Mouse (Mus musculus): ENCODE data around the gene Gna13. TPM values are rescaled to one million over a fixed set of nuclear protein-coding genes. Genes with fewer than 3 reads are reported as not detected.

Gna13 gene
- total and polyA plus RNA-seq, 3 experiments = 51.0 to 102 (median 56.6) TPM

DNA sequence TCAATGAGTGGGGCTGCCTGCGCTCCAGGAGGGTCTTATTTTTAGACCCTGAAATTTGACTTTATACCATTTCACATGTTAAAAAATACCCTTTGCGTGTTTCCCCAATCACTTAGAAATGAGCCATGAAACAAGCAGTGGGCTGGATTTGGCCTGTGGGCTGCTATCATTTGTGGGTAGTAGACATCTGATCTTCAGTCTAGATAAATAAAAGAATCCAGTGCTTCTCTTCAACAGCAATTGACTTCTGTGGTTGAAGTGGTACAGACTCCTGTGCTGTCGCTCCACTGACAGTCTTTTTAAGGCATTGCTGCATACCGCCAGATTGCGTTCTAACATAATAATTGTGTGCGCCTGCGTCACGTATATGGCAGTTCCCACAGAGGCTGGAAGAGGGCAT, 22.7 kb downstream of the Gna13 start:
- peak; percentile 67; the same call in 1 of the 2 replicates for TF ChIP-seq RCOR1 (IDR thresholded peaks at IDR 0.05; ENCODE audit: low read depth, low read length)
- no peak for TF ChIP-seq TAL1 (IDR thresholded peaks at IDR 0.05; ENCODE audit: low read length)
- TF ChIP-seq MAZ (IDR thresholded peaks at IDR 0.05; ENCODE audit: low read depth, low read length) = no peak
- no peak for TF ChIP-seq EP300 (IDR thresholded peaks at IDR 0.05; ENCODE audit: low read depth in 1 of 2, low read length in 2 of 2)
- peak; percentile 72 for TF ChIP-seq GATA1 (IDR thresholded peaks at IDR 0.05; ENCODE audit: low read depth, low read length)
- no peak overlapping the region for H3K27ac ChIP-seq (ENCODE audit: control insufficient read depth, low read depth, low read length)
- peaks cover 3 to 24% of the 10 kb centered on the region in 2 experiments; a peak in 3 of 4 replicates for H3K36me3 ChIP-seq (ENCODE audit: control insufficient read depth in 1 of 2, insufficient read depth in 2 of 2, low read length in 2 of 2)

GRCm38 (mm10) chr11:109389046-109389445, 26.4 kb downstream of the Gna13 start:
- H3K79me2 ChIP-seq (ENCODE audit: control insufficient read depth, insufficient read depth, low read length, poor library complexity) = peaks cover 40% of the 10 kb centered on the region
- no peak for TF ChIP-seq USF1 (IDR thresholded peaks at IDR 0.05; ENCODE audit: low read depth, low read length)
- TF ChIP-seq ZMIZ1 (IDR thresholded peaks at IDR 0.05; ENCODE audit: low read depth, low read length) = no peak
- no peak for TF ChIP-seq HCFC1 (IDR thresholded peaks at IDR 0.05; ENCODE audit: low read depth, low read length)
- no peak for TF ChIP-seq CHD1 (IDR thresholded peaks at IDR 0.05; ENCODE audit: low read depth, low read length)
- no peak for TF ChIP-seq RCOR1 (IDR thresholded peaks at IDR 0.05; ENCODE audit: low read depth, low read length)
- TF ChIP-seq ELF1 (IDR thresholded peaks at IDR 0.05; ENCODE audit: low read depth, low read length) = no peak
- no peak for TF ChIP-seq TAL1 (IDR thresholded peaks at IDR 0.05; ENCODE audit: low read length)
- no peak for TF ChIP-seq MAX (IDR thresholded peaks at IDR 0.05; ENCODE audit: low read length)
- H3K9me3 ChIP-seq (replicated peaks; ENCODE audit: insufficient read depth, low read length) = no peaks in the 10 kb centered on the region
- peaks cover 8 to 9% of the 10 kb centered on the region in 2 experiments for H3K4me1 ChIP-seq (ENCODE audit: control insufficient read depth in 1 of 2, insufficient read depth in 2 of 2, low read length in 2 of 2)
- peaks cover 4 to 13% of the 10 kb centered on the region in 2 experiments for H3K36me3 ChIP-seq (ENCODE audit: control insufficient read depth in 1 of 2, insufficient read depth in 2 of 2, low read length in 2 of 2)
- DNase-seq (ENCODE audit: low read depth, low spot score) = no peak
- H3K4me3 ChIP-seq (ENCODE audit: control insufficient read depth in 1 of 2, insufficient read depth in 1 of 2, low read depth in 2 of 2, low read length in 2 of 2) = no peak overlapping the region
- H3K27ac ChIP-seq (ENCODE audit: control insufficient read depth, low read depth, low read length) = no peak overlapping the region
- H3K9ac ChIP-seq (ENCODE audit: control insufficient read depth, low read depth, low read length, poor library complexity, severe bottlenecking) = no peak overlapping the region
- no peaks in the 10 kb centered on the region for H3K27me3 ChIP-seq (ENCODE audit: control insufficient read depth in 1 of 2, insufficient read depth in 2 of 2, low read length in 2 of 2)

More for the DNA sequence above, 22.7 kb downstream of the Gna13 start:
- no peaks in the 10 kb centered on the region for H3K27me3 ChIP-seq (ENCODE audit: control insufficient read depth in 1 of 2, insufficient read depth in 2 of 2, low read length in 2 of 2)
- H3K9me3 ChIP-seq (replicated peaks; ENCODE audit: insufficient read depth, low read length) = no peaks in the 10 kb centered on the region
- no peak overlapping the region for H3K4me3 ChIP-seq (ENCODE audit: control insufficient read depth in 1 of 2, insufficient read depth in 1 of 2, low read depth in 2 of 2, low read length in 2 of 2)
- no peak for DNase-seq (ENCODE audit: low read depth, low spot score)
- peaks cover 12 to 15% of the 10 kb centered on the region in 2 experiments for H3K4me1 ChIP-seq (ENCODE audit: control insufficient read depth in 1 of 2, insufficient read depth in 2 of 2, low read length in 2 of 2)
- peaks cover 61% of the 10 kb centered on the region for H3K79me2 ChIP-seq (ENCODE audit: control insufficient read depth, insufficient read depth, low read length, poor library complexity)
- no peak overlapping the region for H3K9ac ChIP-seq (ENCODE audit: control insufficient read depth, low read depth, low read length, poor library complexity, severe bottlenecking)

DNA sequence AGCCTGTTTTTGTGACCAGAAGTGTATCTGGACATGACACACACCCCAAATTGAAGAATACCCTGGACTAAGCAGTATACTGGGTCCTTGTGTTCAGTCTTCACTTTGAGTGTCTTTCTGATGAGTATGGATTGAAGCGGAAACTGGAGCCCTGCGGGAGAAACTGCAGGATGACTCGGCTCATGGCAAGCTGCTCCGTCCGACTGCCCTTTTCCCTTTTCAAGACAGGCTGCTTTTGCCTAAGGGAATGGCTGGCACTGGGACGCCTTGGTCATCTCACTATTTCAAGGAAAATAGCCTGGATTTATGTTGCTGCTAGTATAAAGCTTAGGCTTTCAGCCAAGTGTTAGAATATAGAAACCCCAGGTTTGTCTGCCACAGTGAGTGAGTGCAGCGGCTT, 28.6 kb downstream of the Gna13 start:
- no peak for DNase-seq (ENCODE audit: low read depth, low spot score)
- Histone ChIP-seq H3K9me3 (replicated peaks; ENCODE audit: insufficient read depth, low read length) (no peaks in the 10 kb centered on the region), H3K27me3 (ENCODE audit: control insufficient read depth in 1 of 2, insufficient read depth in 2 of 2, low read length in 2 of 2) (no peaks in the 10 kb centered on the region), H3K4me1 (ENCODE audit: control insufficient read depth in 1 of 2, insufficient read depth in 2 of 2, low read length in 2 of 2) (peaks cover 4 to 8% of the 10 kb centered on the region in 2 experiments; a peak in 3 of 4 replicates), H3K79me2 (ENCODE audit: control insufficient read depth, insufficient read depth, low read length, poor library complexity) (peaks cover 21% of the 10 kb centered on the region), H3K9ac (ENCODE audit: control insufficient read depth, low read depth, low read length, poor library complexity, severe bottlenecking) (no peak overlapping the region), H3K36me3 (ENCODE audit: control insufficient read depth in 1 of 2, insufficient read depth in 2 of 2, low read length in 2 of 2) (peaks cover 8 to 9% of the 10 kb centered on the region in 2 experiments), H3K27ac (ENCODE audit: control insufficient read depth, low read depth, low read length) (no peak overlapping the region), H3K4me3 (ENCODE audit: control insufficient read depth in 1 of 2, insufficient read depth in 1 of 2, low read depth in 2 of 2, low read length in 2 of 2) (no peak overlapping the region)
- TF ChIP-seq SIN3A (IDR thresholded peaks at IDR 0.05; ENCODE audit: low read length) (no peak), NELFE (IDR thresholded peaks at IDR 0.05; ENCODE audit: low read depth, low read length) (no peak), MAX (IDR thresholded peaks at IDR 0.05; ENCODE audit: low read length) (no peak), E2F4 (IDR thresholded peaks at IDR 0.05; ENCODE audit: borderline replicate concordance, low read depth, low read length) (no peak), TCF12 (IDR thresholded peaks at IDR 0.05; ENCODE audit: low read depth, low read length) (no peak), GATA1 (IDR thresholded peaks at IDR 0.05; ENCODE audit: low read depth, low read length) (no peak), HCFC1 (IDR thresholded peaks at IDR 0.05; ENCODE audit: low read depth, low read length) (no peak)

Measured in MEL (cell line).